Mouse (Mus musculus) liver, embryonic 16.5 days (tissue): ENCODE data around the gene Col4a1. TPM values are rescaled to one million over a fixed set of nuclear protein-coding genes. Genes with fewer than 3 reads are reported as not detected.

Experiments used
- ATAC-seq: fragments of 200-750 bp; cut with Nextera tagmentation; 2 replicates; pipeline ENCODE4 v1.8.0; 2017; ENCODE audit warnings: low read depth, mild to moderate bottlenecking, moderate number of reproducible peaks, moderate library complexity
- H3K27ac ChIP-seq: fragments of 300-500 bp; sonication (generic); 2 replicates; pipeline ENCODE4 v1.5.1; 2014; ENCODE audit warnings: mild to moderate bottlenecking, low read length
- H3K27me3 ChIP-seq: fragments of 300-500 bp; sonication (generic); 2 replicates; pipeline ENCODE4 v1.6.1; 2014; ENCODE audit warnings: low read depth, low read length, mixed read lengths; ENCODE audit not compliant: control insufficient read depth, insufficient read depth
- H3K36me3 ChIP-seq: fragments of 300-500 bp; sonication (generic); 2 replicates; pipeline ENCODE4 v1.6.1; 2014; ENCODE audit warnings: mild to moderate bottlenecking; ENCODE audit not compliant: control insufficient read depth, insufficient read depth
- H3K4me1 ChIP-seq: fragments of 300-500 bp; sonication (generic); 2 replicates; pipeline ENCODE4 v1.6.1; 2014; ENCODE audit warnings: low read depth, low read length, mixed read lengths; ENCODE audit not compliant: control insufficient read depth
- H3K4me2 ChIP-seq: fragments of 300-500 bp; sonication (generic); 2 replicates; pipeline ENCODE4 v1.6.1; 2014; ENCODE audit warnings: low read depth, low read length, mixed read lengths
- H3K4me3 ChIP-seq: fragments of 300-500 bp; sonication (generic); 2 replicates; pipeline ENCODE4 v1.5.1; 2014; ENCODE audit warnings: low read depth, mild to moderate bottlenecking, low read length
- H3K9ac ChIP-seq: fragments of 300-500 bp; sonication (generic); 2 replicates; pipeline ENCODE4 v1.6.1; 2014; ENCODE audit warnings: low read depth, low read length
- H3K9me3 ChIP-seq: fragments of 300-500 bp; sonication (generic); replicated peaks from 2 replicates; pipeline ENCODE4 v1.6.1; 2016; ENCODE audit warnings: low read length; ENCODE audit not compliant: control insufficient read depth
- WGBS: fragments of 180-500 bp; shearing (Covaris S2); extraction: QIAGEN DNeasy Blood & Tissue Kit; methylation state at CpG from one replicate; pipeline ENCODE4 v1.1.7; 2014; ENCODE audit not compliant: insufficient replicate concordance; 5-methylcytosine and 5-hydroxymethylcytosine counted together
- polyA plus RNA-seq: library from polyadenylated mRNA; unstranded; fragments of >200 nt; fragmentation: Nextera tagmentation; extraction: Ambion mirVana; gene quantifications from 2 replicates; pipeline ENCODE4 v1.2.1, GENCODE M21; 2015

Col4a1 gene
- polyA plus RNA-seq, 1 experiment from 2014 or later = 25.7 TPM

DNA sequence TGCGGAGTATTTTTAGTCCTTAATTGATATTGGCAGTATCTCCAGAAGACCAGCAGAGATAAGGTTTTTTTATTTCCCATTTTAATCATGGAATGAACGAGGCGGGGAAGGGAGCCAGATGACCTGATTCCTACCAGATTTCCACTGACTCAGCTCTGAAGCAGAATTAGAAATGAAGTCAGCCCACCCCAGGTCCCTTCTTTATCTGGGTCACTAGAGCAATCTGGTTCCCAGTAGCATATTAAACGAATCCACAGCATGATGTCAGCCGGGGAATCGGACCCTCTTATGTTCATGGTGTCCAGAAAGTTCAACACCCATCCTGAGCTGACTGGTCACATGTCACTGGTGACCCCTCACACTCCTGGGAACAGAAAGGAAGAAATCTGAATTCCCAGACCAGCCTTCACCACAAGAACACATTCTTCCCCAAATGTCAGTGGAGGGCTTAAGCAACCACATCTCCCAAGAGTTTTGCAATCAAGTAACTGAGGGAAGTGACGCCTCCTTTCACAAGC is 63.0 kb downstream of the Col4a1 start:
- Histone ChIP-seq H3K4me3 (no peak overlapping the region), H3K4me2 (no peak overlapping the region), H3K9ac (no peak overlapping the region), H3K36me3 (no peaks in the 10 kb centered on the region), H3K9me3 (no peaks in the 10 kb centered on the region), H3K4me1 (no peaks in the 10 kb centered on the region), H3K27me3 (no peaks in the 10 kb centered on the region), H3K27ac (no peak overlapping the region)
- 46% methylated on average over 7 of the region's 7 CpGs for WGBS
- 0 out of 2 replicates have a peak, but pooled peaks have one; percentile 19 for ATAC-seq

DNA sequence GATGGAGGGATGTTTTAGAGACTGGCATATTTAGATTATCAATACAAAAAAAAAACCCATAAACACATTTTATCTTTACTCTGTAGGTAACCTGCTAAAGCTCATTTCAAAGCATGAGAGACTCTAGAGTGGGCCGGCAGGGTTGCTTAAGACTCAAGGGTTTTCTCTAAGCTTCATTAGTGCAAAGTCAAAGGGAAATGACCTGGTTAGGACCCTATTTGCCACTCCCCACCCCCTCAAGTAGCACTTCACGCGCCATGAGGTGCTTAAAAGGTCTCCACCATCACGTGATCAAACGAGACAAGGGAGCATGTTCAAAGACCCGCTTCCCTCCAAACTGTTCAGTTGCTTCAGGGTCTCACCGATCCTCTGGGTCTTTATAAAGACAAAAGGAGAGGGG is 63.9 kb downstream of the Col4a1 start:
- H3K27me3 ChIP-seq = no peaks in the 10 kb centered on the region
- H3K27ac ChIP-seq = no peak overlapping the region
- 44% methylated on average over 7 of the region's 7 CpGs for WGBS
- no peaks in the 10 kb centered on the region for H3K4me1 ChIP-seq
- H3K36me3 ChIP-seq = no peaks in the 10 kb centered on the region
- no peak overlapping the region for H3K4me3 ChIP-seq
- no peak overlapping the region for H3K9ac ChIP-seq
- no peak for ATAC-seq
- H3K4me2 ChIP-seq = no peak overlapping the region
- no peaks in the 10 kb centered on the region for H3K9me3 ChIP-seq

DNA sequence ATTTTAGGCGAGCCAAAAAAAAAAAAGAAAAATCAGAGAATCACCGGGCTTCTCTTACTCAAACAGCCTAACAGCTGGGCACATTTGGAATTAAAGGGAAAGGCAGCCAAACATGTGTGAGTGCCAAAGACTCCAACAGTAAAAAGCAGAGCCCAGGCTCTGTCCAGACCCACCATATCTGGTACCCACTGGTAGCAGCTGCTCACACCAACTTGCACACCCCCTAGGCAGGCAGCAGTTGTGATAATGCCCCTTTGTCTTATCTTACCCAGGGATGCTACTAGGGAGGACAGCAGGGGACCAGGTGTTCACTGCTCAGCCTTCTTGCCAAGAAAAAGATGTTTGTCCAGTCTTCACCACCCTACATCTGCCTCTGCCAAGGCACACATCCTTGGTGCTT is 71.1 kb downstream of the Col4a1 start:
- H3K9ac ChIP-seq = no peak overlapping the region
- H3K36me3 ChIP-seq = no peaks in the 10 kb centered on the region; the same call in 1 of the 2 replicates
- no peaks in the 10 kb centered on the region for H3K4me1 ChIP-seq
- ATAC-seq = no peak
- no peaks in the 10 kb centered on the region for H3K9me3 ChIP-seq
- no peaks in the 10 kb centered on the region for H3K27me3 ChIP-seq
- no peak overlapping the region for H3K27ac ChIP-seq
- no peak overlapping the region for H3K4me3 ChIP-seq
- 60% methylated on average over 2 of the region's 2 CpGs for WGBS
- H3K4me2 ChIP-seq = no peak overlapping the region

DNA sequence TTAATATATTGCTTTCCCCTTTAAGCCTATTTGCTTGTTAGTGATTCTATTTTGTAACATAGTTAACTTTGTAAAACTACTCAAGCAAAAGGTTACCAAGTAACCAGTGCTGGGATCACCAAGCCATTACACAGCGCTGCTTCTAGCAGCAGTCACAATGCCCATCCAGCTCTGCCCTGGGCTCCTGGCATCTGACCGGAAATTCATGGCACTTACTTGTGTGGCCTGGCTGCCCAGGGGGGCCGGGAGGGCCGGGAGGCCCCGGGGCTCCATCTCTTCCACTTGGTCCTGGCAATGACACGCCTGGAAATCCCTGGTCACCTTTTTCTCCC is 77.8 kb downstream of the Col4a1 start:
- Histone ChIP-seq H3K4me3 (no peak overlapping the region), H3K27ac (no peak overlapping the region), H3K36me3 (no peaks in the 10 kb centered on the region), H3K9me3 (no peaks in the 10 kb centered on the region), H3K27me3 (no peaks in the 10 kb centered on the region), H3K9ac (no peak overlapping the region), H3K4me1 (peaks cover 4% of the 10 kb centered on the region; the same call in 1 of the 2 replicates), H3K4me2 (no peak overlapping the region)
- ATAC-seq = no peak
- 51% methylated on average over 6 of the region's 6 CpGs for WGBS

DNA sequence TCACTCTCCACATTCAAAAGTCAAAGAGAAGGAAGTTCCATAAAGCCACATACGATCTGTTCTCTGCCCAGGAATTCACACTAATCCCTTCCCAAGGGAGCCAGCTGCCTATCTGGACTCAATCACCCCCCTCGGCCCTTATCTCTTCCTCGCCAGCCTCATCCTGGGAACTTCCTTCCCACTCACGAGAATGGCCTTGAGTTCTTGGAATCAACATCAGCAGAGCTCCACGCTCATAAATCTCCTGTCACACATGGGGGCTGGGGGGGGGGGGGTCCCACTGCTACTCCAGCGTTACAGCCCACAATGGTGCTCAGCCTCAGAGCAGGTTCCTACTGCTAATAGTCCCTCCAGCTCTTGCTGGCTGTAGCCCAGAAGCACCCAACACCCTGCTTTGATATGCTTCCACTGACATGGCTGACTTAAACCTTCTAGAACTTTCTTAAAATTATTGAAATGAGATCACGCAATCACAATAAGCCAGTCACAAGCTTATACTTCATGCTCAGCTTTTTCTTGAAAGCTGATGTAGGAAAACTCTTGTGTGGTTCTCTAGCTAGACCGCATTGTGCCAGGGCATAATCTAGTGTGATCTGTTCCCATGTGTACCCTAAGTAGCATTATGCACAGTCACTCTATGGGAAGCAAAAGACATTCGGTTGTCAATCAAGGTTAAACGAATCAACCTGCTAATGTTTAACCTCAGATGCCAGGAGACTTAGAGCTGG is 78.3 kb downstream of the Col4a1 start:
- no peak overlapping the region for H3K9ac ChIP-seq
- no peak for ATAC-seq
- H3K27me3 ChIP-seq = no peaks in the 10 kb centered on the region
- WGBS = 24% methylated on average over 10 of the region's 10 CpGs
- H3K4me1 ChIP-seq = peaks cover 4% of the 10 kb centered on the region; the same call in 1 of the 2 replicates
- H3K4me2 ChIP-seq = no peak overlapping the region
- H3K36me3 ChIP-seq = no peaks in the 10 kb centered on the region
- no peaks in the 10 kb centered on the region for H3K9me3 ChIP-seq
- no peak overlapping the region for H3K4me3 ChIP-seq
- H3K27ac ChIP-seq = no peak overlapping the region

DNA sequence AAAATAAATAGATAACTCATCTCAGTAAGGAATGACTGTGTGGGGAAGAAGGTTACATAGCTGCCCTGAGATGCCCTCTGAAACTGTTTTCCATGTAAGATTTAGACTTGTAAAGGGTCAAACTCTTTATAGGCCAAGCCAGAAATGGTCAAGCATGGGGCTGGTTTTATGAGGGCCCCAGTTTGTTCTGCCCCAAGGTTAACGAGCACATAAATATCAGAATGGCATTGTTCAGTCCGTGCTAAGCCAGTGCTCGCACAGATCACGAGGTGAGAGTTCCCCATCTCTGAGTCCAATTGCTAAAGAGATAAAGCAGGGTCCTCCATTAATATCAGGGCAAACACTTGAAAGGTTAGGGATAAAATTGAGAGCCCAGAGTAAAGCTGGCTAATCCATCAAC is 79.6 kb downstream of the Col4a1 start:
- 59% methylated on average over 4 of the region's 4 CpGs for WGBS
- no peaks in the 10 kb centered on the region for H3K9me3 ChIP-seq
- ATAC-seq = no peak

DNA sequence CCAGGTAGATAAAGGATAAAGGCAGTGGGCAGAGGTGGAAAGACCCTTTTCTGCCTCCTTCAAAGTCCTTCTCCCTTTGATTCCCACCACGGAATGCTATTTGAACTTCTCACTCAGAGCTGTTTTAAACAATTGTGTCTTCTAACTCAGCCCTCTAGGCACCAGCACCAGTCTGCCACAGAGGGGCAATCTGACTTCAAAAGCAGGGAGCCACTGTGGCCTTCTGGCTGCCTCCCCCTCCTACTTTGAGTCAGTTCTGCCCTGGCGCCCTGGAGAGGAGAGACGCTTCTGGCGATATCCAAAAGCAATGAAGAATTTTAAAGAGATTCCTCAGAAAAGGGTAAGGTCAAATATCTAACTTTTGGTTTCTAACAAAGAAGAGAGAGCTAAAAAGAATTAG is 82.3 kb downstream of the Col4a1 start:
- no peak for ATAC-seq
- Histone ChIP-seq H3K4me1 (peaks cover 4% of the 10 kb centered on the region; the same call in 1 of the 2 replicates), H3K9me3 (no peaks in the 10 kb centered on the region), H3K4me2 (no peak overlapping the region), H3K4me3 (no peak overlapping the region), H3K27ac (no peak overlapping the region), H3K36me3 (no peaks in the 10 kb centered on the region), H3K9ac (no peak overlapping the region), H3K27me3 (no peaks in the 10 kb centered on the region)
- WGBS = 66% methylated on average over 4 of the region's 4 CpGs

More for the DNA sequence above, 79.6 kb downstream of the Col4a1 start:
- H3K27ac ChIP-seq = no peak overlapping the region
- H3K4me1 ChIP-seq = peaks cover 4% of the 10 kb centered on the region; the same call in 1 of the 2 replicates
- H3K27me3 ChIP-seq = no peaks in the 10 kb centered on the region
- H3K4me2 ChIP-seq = no peak overlapping the region
- no peaks in the 10 kb centered on the region for H3K36me3 ChIP-seq
- H3K4me3 ChIP-seq = no peak overlapping the region
- H3K9ac ChIP-seq = no peak overlapping the region

DNA sequence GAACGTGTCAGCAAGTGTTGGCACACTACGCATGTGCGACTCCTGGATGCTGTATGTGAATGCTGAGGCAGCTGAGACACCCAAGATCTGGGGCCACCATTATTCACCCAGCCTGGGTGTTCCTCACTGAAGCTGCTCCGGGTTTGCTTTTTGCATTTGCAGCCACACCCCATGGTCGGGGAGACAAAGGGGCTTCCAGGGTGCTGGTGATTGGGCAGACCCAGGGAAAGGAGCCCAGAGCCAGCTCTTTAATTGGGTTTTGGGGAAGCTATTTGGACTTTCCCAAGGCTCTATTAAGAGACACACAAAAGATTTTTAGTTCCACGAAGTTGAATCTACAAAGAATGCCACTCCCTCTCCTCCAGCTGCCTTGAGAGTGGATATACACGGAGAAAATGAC is 85.2 kb downstream of the Col4a1 start:
- H3K9me3 ChIP-seq = no peaks in the 10 kb centered on the region
- 63% methylated on average over 7 of the region's 7 CpGs for WGBS
- no peak overlapping the region for H3K4me2 ChIP-seq
- no peak overlapping the region for H3K9ac ChIP-seq
- no peaks in the 10 kb centered on the region for H3K27me3 ChIP-seq
- ATAC-seq = no peak
- no peaks in the 10 kb centered on the region for H3K36me3 ChIP-seq
- H3K4me1 ChIP-seq = no peaks in the 10 kb centered on the region
- no peak overlapping the region for H3K27ac ChIP-seq
- no peak overlapping the region for H3K4me3 ChIP-seq

DNA sequence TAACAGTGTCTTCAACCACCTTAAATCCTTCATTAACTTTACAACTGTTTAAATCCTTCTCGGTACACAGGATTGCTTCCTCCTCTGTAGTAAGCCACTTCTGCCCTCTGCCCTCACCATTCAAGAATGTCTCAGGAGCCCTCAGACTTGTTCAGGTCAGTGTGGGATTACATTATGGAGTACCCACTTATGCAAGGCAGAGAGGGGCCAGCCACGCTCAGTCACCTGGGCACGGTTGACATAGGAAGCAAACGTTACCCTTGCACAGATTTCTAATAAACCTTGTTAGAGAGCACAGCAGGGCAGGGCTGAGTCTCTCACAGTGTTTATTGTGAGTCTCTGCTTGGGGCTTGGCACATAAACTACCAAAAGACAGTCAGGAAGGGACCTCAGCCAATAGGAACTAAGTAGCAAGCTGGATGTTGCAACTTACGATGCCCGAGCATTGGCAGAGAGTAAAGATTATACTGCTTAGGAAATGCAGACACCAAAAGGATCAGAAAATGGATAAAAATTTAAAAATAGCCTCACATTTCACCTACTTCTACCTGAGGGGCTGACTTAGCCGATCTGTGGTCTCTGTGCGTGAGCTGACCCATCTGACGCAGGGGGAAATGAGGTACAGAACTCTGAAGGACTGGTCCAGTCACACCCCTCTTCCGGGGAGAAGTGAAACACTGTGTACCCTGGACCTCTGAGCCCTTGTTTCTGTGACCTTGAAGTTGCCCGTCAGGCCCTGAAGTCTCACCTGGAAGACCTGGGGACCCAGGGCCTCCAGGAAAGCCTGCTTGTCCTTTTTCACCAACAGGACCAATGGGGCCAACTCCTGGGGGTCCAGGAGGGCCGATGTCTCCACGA is 86.8 kb downstream of the Col4a1 start:
- ATAC-seq = no peak
- Histone ChIP-seq H3K9me3 (no peaks in the 10 kb centered on the region), H3K27ac (no peak overlapping the region), H3K9ac (no peak overlapping the region), H3K36me3 (no peaks in the 10 kb centered on the region), H3K4me3 (no peak overlapping the region), H3K4me1 (no peaks in the 10 kb centered on the region), H3K27me3 (no peaks in the 10 kb centered on the region), H3K4me2 (no peak overlapping the region)
- 65% methylated on average over 13 of the region's 13 CpGs for WGBS
